Mouse (Mus musculus) embryonic facial prominence, embryonic 10.5 days (tissue): Measurements from ENCODE around the gene Prr12. TPM values are rescaled to one million over a fixed set of nuclear protein-coding genes. Genes with fewer than 3 reads are reported as not detected.
A peak's percentile ranks its signal among the peaks of the same experiment; 100 is the strongest.
"Not testable (repeated sequence)": the region's sequence is repeated elsewhere in the genome, so short reads cannot be mapped to it uniquely, and the experiment has no call there.

Experiments
- DNase-seq: peaks from one replicate; pipeline ENCODE4 v3.0.0-alpha.2; 2017; ENCODE audit warnings: low spot score
- H3K27ac ChIP-seq: fragments of 300-500 bp; sonication (generic); replicated peaks from 2 replicates; pipeline ENCODE4 v1.5.1; 2016; ENCODE audit warnings: mild to moderate bottlenecking
- H3K27me3 ChIP-seq: fragments of 300-500 bp; sonication (generic); replicated peaks from 2 replicates; pipeline ENCODE4 v1.6.1; 2016; ENCODE audit warnings: low read depth, mild to moderate bottlenecking; ENCODE audit not compliant: poor library complexity, severe bottlenecking
- H3K36me3 ChIP-seq: fragments of 300-500 bp; sonication (generic); replicated peaks from 2 replicates; pipeline ENCODE4 v1.6.1; 2016; ENCODE audit warnings: mild to moderate bottlenecking, moderate library complexity
- H3K4me1 ChIP-seq: fragments of 300-500 bp; sonication (generic); 2 replicates; pipeline ENCODE4 v1.6.1; 2016
- H3K4me3 ChIP-seq: fragments of 300-500 bp; sonication (generic); 2 replicates; pipeline ENCODE4 v1.5.1; 2016; ENCODE audit warnings: mild to moderate bottlenecking, moderate library complexity
- H3K9me3 ChIP-seq: fragments of 300-500 bp; sonication (generic); 2 replicates; pipeline ENCODE4 v1.6.1; 2016; ENCODE audit warnings: mild to moderate bottlenecking
- WGBS: fragments of 180-500 bp; shearing (Covaris S2); methylation state at CpG from one replicate; pipeline ENCODE4 v1.1.7; 2016; 5-methylcytosine and 5-hydroxymethylcytosine counted together
- polyA plus RNA-seq: library from polyadenylated mRNA; unstranded; fragments of >200 nt; fragmentation: Nextera tagmentation; extraction: Ambion mirVana; gene quantifications from 2 replicates; pipeline ENCODE4 v1.2.1, GENCODE M21; 2016

Gene Prr12
- polyA plus RNA-seq = 13.4 and 14.9 TPM in 2 replicates

- H3K4me3 ChIP-seq = peak within 1 kb of the TSS; percentile 97
- DNase-seq = no peak
- no peaks in the 10 kb centered on the region for H3K27me3 ChIP-seq
- 2% methylated on average over 17 of the region's 18 CpGs for WGBS
- peaks cover 46% of the 10 kb centered on the region for H3K4me1 ChIP-seq
- no peaks in the 10 kb centered on the region for H3K9me3 ChIP-seq
- H3K36me3 ChIP-seq = peaks cover 36% of the 10 kb centered on the region
- H3K27ac ChIP-seq = peak within 1 kb of the TSS; percentile 99
These were observed at the start of gene Prr12 for GRCm38 (mm10) chr7:45052862-45053116. Gene Prr12, minus strand, starts transcription at chr7:45052881.

GRCm38 (mm10) chr7:45102441-45102840 lies 49.8 kb upstream of the Prr12 start:
- no peaks in the 10 kb centered on the region for H3K27me3 ChIP-seq
- H3K4me3 ChIP-seq = 0 out of 2 replicates have a peak overlapping the region, but pooled peaks have one; percentile 2
- no peaks in the 10 kb centered on the region for H3K36me3 ChIP-seq
- H3K27ac ChIP-seq = no peak overlapping the region
- H3K4me1 ChIP-seq = peaks cover 36% of the 10 kb centered on the region
- no peak for DNase-seq
- 89% methylated on average over 11 of the region's 11 CpGs for WGBS
- H3K9me3 ChIP-seq = no peaks in the 10 kb centered on the region

- Histone ChIP-seq H3K4me3 (no peak overlapping the region), H3K9me3 (no peaks in the 10 kb centered on the region), H3K4me1 (peaks cover 26% of the 10 kb centered on the region), H3K27ac (no peak overlapping the region), H3K36me3 (no peaks in the 10 kb centered on the region), H3K27me3 (no peaks in the 10 kb centered on the region)
- 93% methylated on average over 6 of the region's 6 CpGs for WGBS
- no peak for DNase-seq
These were observed 47.4 kb upstream of the Prr12 start for GRCm38 (mm10) chr7:45100046-45100445.

- no peak for DNase-seq
- Histone ChIP-seq H3K27me3 (no peaks in the 10 kb centered on the region), H3K4me1 (peaks cover 31% of the 10 kb centered on the region), H3K9me3 (no peaks in the 10 kb centered on the region), H3K27ac (no peak overlapping the region), H3K36me3 (no peaks in the 10 kb centered on the region), H3K4me3 (no peak overlapping the region)
- WGBS = 87% methylated on average over 8 of the region's 8 CpGs
These were observed 46.0 kb upstream of the Prr12 start for GRCm38 (mm10) chr7:45098541-45099240.

- WGBS = 54% methylated on average over 6 of the region's 6 CpGs
- no peak for DNase-seq
These were observed 44.8 kb upstream of the Prr12 start for GRCm38 (mm10) chr7:45097479-45097878.

GRCm38 (mm10) chr7:45095965-45096364 lies 43.3 kb upstream of the Prr12 start:
- not testable (repeated sequence) for H3K27ac ChIP-seq, H3K4me3 ChIP-seq, H3K36me3 ChIP-seq, H3K9me3 ChIP-seq, DNase-seq, H3K27me3 ChIP-seq
- 93% methylated on average over 14 of the region's 14 CpGs for WGBS
- H3K4me1 ChIP-seq = peaks cover 37% of the 10 kb centered on the region

More at GRCm38 (mm10) chr7:45097479-45097878, 44.8 kb upstream of the Prr12 start:
- Histone ChIP-seq H3K27ac (no peak overlapping the region), H3K27me3 (no peaks in the 10 kb centered on the region), H3K4me3 (no peak overlapping the region), H3K4me1 (peaks cover 29% of the 10 kb centered on the region), H3K36me3 (no peaks in the 10 kb centered on the region), H3K9me3 (no peaks in the 10 kb centered on the region)

GRCm38 (mm10) chr7:45095367-45095766 lies 42.7 kb upstream of the Prr12 start:
- Histone ChIP-seq H3K27ac (0 out of 2 replicates have a peak overlapping the region, but pooled peaks have one; percentile 4), H3K4me3 (peak overlapping the region; percentile 11; the same call in 1 of the 2 replicates), H3K9me3 (no peaks in the 10 kb centered on the region), H3K36me3 (peaks cover 3% of the 10 kb centered on the region), H3K27me3 (no peaks in the 10 kb centered on the region), H3K4me1 (peaks cover 43% of the 10 kb centered on the region)
- WGBS = 84% methylated on average over 6 of the region's 6 CpGs
- DNase-seq = no peak

- 47% methylated on average over 7 of the region's 7 CpGs for WGBS
- Histone ChIP-seq H3K4me3 (peak overlapping the region; percentile 24; the same call in 1 of the 2 replicates), H3K27me3 (no peaks in the 10 kb centered on the region), H3K36me3 (peaks cover 11% of the 10 kb centered on the region), H3K4me1 (peaks cover 48% of the 10 kb centered on the region), H3K9me3 (no peaks in the 10 kb centered on the region), H3K27ac (peak overlapping the region; percentile 86)
- DNase-seq = no peak
These were observed 41.4 kb upstream of the Prr12 start for GRCm38 (mm10) chr7:45094121-45094520.

- WGBS = 31% methylated on average over 18 of the region's 18 CpGs
These were observed 40.8 kb upstream of the Prr12 start for GRCm38 (mm10) chr7:45093516-45093905.

GRCm38 (mm10) chr7:45092828-45093515 lies 40.3 kb upstream of the Prr12 start:
- peak; percentile 46 for DNase-seq
- Histone ChIP-seq H3K4me3 (peak overlapping the region; percentile 24; the same call in 1 of the 2 replicates), H3K36me3 (peaks cover 20% of the 10 kb centered on the region), H3K27ac (peak overlapping the region; percentile 86), H3K9me3 (no peaks in the 10 kb centered on the region), H3K27me3 (no peaks in the 10 kb centered on the region), H3K4me1 (peaks cover 48% of the 10 kb centered on the region)
- 38% methylated on average over 12 of the region's 12 CpGs for WGBS

More at GRCm38 (mm10) chr7:45093516-45093905, 40.8 kb upstream of the Prr12 start:
- DNase-seq = peak; percentile 74
- H3K27me3 ChIP-seq = no peaks in the 10 kb centered on the region
- peaks cover 15% of the 10 kb centered on the region for H3K36me3 ChIP-seq
- peak overlapping the region; percentile 24; the same call in 1 of the 2 replicates for H3K4me3 ChIP-seq
- H3K9me3 ChIP-seq = no peaks in the 10 kb centered on the region
- H3K4me1 ChIP-seq = peaks cover 48% of the 10 kb centered on the region
- H3K27ac ChIP-seq = peak overlapping the region; percentile 86

- H3K36me3 ChIP-seq = peaks cover 30% of the 10 kb centered on the region
- H3K4me1 ChIP-seq = peaks cover 48% of the 10 kb centered on the region
- H3K27ac ChIP-seq = peak within 1 kb of the TSS; percentile 90
- peak; percentile 97 for DNase-seq
- under 1% methylated on average over 16 of the region's 16 CpGs for WGBS
- H3K27me3 ChIP-seq = no peaks in the 10 kb centered on the region
- no peaks in the 10 kb centered on the region for H3K9me3 ChIP-seq
- H3K4me3 ChIP-seq = peak within 1 kb of the TSS; percentile 76
These were observed 39.4 kb upstream of the Prr12 start, which contains the start of gene Rcn3 for GRCm38 (mm10) chr7:45092048-45092447. Gene Rcn3, minus strand, starts transcription at chr7:45092221.

- H3K36me3 ChIP-seq = peaks cover 37% of the 10 kb centered on the region
- peak; percentile 60 for DNase-seq
- WGBS = 14% methylated on average over 35 of the region's 35 CpGs
- H3K27me3 ChIP-seq = no peaks in the 10 kb centered on the region
- H3K9me3 ChIP-seq = no peaks in the 10 kb centered on the region
- H3K27ac ChIP-seq = peak overlapping the region; percentile 90
- H3K4me1 ChIP-seq = peaks cover 48% of the 10 kb centered on the region
- H3K4me3 ChIP-seq = peak overlapping the region; percentile 76
These were observed 38.6 kb upstream of the Prr12 start for GRCm38 (mm10) chr7:45091001-45091990.
